Mouse (Mus musculus): ENCODE results near the gene Dynlrb2.

The Dynlrb2 gene

GRCm38 (mm10) chr8:116504477-116505120 lies at the start of gene Dynlrb2:
Gene Dynlrb2, plus strand, starts transcription at chr8:116504974.
- peak; percentile 87 for DNase-seq (ENCODE audit: low spot score)

DNA sequence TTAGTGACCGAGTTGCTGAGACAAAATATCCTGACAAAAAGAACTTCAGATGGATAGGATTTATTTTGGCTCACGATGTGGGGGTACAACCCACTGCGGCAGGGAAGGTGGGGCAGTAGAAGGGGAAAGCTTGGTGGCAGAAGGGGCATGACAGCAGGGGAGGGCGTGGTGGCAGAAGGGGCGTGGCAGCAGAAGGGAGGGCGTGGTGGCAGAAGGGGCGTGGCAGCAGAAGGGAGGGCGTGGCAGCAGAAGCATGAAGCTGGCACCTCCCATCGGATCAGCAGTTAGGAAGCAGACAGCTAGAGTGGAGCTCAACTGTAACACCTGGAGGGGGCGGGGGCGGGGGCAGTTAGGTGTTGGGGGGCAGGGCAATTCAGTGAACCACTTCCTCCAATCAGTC lies 46.2 kb upstream of the Dynlrb2 start:
- DNase-seq (ENCODE audit: low spot score): no peak

DNA sequence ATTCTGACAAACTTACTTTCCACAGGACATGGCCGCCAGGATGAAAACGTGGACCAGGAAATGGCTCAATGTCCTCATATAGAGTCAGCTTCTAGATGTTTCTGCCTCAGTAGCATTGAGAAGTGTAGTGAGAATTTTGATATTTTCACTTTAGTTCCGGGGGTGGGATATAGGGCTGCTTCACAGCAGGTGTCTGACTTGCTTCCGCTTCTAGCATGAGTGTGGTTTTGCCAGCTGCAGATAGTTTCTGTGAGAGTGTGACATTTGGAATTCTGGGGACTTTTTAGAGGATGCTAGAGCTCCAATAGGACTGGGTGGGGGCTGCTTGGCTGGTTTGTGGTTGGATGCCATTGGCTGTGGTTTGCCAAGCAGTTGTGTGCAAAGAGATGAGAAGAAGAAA lies 43.3 kb upstream of the Dynlrb2 start:
- DNase-seq (ENCODE audit: low spot score): no peak

DNA sequence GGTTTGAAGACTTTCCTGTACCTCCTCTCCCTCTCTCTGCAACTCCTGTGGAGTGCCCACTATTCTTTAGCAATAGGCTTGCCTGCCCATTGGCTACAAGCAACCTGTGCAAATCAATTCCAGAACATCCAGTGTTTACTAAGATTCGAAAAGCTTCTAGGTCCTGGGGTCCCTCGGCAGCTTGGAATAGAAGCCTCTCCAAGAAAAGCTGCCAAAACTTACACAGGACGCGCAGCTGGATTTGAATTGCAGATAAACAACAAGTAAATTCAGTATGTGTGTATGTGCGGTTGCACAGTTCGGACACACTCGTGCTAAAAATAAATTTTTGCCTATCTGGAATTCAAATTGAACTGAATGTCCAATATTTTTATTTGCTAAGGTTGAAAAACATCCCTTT lies 38.2 kb upstream of the Dynlrb2 start:
- DNase-seq (ENCODE audit: low spot score): no peak

GRCm38 (mm10) chr8:116467027-116467426 lies 37.7 kb upstream of the Dynlrb2 start:
- no peak for DNase-seq (ENCODE audit: low spot score)

- no peak for DNase-seq (ENCODE audit: low spot score)
Measured at GRCm38 (mm10) chr8:116477941-116478340, 26.8 kb upstream of the Dynlrb2 start.

DNA sequence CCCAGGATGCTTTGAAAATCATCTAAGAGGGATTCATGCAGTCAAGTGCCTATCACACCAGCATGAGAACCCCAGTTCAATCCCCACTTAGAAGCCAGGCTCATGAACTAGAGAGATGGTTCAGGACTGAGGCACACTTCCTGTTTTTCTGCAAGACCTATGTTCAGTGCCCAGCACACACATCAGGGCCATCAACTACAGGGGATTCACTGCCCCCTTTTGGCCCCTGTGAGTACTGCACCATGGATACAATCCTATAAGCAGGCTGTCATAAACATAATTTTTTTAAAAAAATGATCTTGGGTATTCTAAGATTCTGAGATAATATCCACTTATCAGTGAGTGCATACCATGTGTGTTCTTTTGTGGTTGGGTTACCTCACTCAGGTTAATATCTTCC lies 26.1 kb upstream of the Dynlrb2 start:
- DNase-seq (ENCODE audit: low spot score): no peak

- peak; percentile 27 for DNase-seq (ENCODE audit: low spot score)
Measured at GRCm38 (mm10) chr8:116480894-116481293, 23.9 kb upstream of the Dynlrb2 start.

- DNase-seq (ENCODE audit: low spot score): no peak
Measured at GRCm38 (mm10) chr8:116482738-116483137, 22.0 kb upstream of the Dynlrb2 start.

DNA sequence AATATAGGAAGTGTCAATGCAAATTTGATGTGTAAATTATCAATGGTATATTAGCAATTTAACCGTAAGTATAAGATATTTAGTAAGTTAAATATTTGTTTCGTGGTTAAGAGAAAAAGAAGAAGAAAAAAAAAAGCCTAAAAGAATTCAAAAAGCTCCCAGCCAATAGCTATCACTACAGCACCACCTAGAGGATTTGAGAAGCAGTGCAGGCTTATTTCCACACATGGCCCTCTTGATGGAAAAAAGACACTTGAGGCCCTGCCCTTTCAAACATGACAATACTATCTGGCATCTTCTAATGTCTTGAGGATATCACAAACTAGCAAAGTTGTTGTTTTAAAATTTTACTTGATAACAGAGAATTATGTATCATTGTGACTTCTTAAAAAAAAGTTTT lies 20.7 kb upstream of the Dynlrb2 start:
- no peak for DNase-seq (ENCODE audit: low spot score)

DNA sequence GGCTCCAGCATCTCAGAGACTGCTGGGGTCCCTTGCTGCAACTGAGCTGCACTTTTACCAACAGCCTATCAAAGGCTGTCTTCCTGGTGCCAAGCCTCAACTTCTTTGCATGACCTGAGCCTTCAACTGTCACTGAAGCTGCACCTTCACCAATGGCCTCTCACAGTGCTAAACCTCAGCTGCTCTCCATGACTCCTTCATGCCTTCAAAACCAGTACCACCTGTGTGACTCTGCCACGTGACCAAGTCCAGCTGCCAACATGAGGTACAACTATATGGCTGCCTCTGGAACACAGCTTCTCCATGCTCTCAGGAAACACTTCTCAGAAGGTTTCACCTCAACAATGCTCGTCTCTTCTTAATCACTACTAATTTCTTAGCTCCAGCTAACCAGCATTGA lies 16.2 kb upstream of the Dynlrb2 start:
- no peak for DNase-seq (ENCODE audit: low spot score)

DNA sequence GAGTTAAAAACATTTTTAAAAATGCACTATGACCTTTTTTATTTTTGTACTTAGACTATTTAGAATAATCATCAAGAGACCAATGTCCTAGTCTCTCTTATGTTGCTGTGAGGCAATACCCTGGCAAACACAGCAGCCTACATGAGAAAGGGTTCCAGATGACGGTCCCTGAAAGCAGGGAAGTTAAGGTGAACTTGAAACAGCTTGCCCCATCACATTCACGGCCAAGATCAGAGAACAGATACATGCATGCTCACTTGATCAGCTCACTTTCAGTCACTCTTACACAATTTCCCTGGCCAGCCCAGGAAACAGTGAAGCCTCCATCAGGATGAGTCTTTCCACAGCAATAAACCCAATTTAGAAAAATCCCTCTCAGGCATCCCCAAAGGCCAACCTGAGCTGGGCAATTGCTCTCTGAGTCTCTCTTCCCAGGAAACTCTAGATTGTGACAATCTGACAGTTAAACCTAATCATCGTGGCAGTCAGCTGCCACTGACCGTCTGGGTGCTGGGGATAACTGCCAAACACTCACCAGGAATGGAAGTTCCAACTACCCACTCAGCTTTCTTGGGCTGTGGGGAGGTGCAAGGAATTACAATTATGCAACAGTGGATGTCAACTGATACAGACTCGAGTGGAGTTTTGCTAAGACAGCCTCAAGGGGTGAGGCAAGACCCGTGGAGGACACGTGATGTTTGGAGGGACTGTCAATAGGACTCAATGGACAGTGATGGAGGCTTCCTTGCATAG lies 4.5 kb upstream of the Dynlrb2 start:
- DNase-seq (ENCODE audit: low spot score): no peak

- DNase-seq (ENCODE audit: low spot score): no peak
Measured at GRCm38 (mm10) chr8:116508721-116509120, 3.9 kb downstream of the Dynlrb2 start.

- DNase-seq (ENCODE audit: low spot score): no peak
Measured at GRCm38 (mm10) chr8:116509247-116509646, 4.5 kb downstream of the Dynlrb2 start.

- DNase-seq (ENCODE audit: low spot score): no peak
Measured at GRCm38 (mm10) chr8:116519676-116520075, 14.9 kb downstream of the Dynlrb2 start.

DNA sequence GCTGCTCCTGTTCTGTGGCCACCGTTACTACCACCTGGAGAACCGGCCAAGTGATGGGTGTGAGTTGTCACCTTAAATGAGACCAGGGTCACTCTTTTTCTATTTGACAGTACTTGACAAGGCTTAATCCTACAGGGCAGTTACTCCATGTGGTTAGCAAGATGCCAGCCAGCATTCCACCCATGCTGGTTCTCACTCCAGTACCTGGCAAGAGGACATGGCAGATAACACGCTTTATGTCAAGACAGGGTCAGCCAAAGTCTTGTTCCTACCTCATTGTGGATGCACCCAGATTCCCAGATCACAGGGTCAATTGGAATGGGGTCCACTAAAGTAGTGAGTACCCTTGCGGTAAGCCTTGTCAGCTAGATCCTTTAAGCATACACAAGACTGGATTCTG lies 16.4 kb downstream of the Dynlrb2 start:
- DNase-seq (ENCODE audit: low spot score): no peak

DNA sequence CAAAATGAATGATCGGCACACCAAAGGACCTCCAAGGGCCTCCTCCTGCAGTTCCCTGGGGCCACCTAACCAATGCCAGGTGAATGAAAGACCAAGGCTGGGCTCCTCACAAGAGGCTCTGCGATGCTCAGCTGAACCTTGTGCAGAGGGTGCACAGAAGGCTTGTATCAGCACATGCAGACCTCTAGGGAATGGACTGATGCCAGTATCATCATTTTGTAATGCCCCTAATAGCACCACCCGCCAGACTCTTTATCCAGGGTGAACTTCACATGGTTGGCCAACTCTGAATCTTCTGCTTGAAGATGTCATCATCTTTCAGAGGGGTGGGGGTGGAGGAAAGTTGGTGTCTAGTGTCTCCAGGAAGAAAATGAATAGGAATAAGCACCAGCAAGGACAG lies 16.9 kb downstream of the Dynlrb2 start:
- DNase-seq (ENCODE audit: low spot score): no peak

- DNase-seq (ENCODE audit: low spot score): no peak
Measured at GRCm38 (mm10) chr8:116522104-116522767, 17.5 kb downstream of the Dynlrb2 start.

GRCm38 (mm10) chr8:116524915-116525314 lies 20.1 kb downstream of the Dynlrb2 start:
- no peak for DNase-seq (ENCODE audit: low spot score)

DNA sequence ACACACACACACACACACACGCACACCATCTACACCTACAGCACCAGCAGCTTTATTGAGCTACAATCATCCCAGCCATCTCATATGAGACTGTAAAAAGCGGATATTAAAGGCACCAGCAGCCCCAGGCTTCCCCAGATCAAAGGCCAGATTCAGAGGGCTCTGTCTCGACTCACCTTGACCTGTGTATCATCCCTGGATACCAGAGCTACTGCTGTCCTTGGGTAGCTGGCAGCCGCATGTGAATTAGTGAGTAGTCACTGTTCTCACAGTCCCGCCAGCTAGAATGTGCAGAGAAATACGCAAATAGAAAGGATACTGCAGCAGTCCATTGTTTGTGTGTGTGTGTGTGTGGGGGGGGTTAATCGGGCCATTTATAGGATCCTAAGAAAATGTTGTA lies 24.0 kb downstream of the Dynlrb2 start:
- DNase-seq (ENCODE audit: low spot score): no peak

DNA sequence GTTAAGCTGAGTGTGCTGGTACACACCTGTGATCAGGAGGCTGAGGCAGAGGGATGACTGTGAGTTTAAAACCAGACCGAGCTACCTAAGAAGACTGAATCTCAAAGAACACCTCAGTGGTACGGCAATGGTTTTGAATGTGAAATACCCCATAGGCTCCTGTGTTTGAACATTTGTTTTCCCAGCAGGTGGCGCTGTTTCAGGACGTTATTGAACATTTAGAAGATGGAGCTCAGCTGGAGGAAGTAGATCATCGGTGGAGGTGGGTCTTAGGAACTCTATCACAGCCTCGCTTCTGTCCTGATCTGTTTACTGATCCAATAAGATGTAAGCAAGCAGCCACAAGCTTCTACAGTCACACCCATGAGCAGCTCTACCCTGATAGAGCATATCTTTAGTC lies 28.3 kb downstream of the Dynlrb2 start:
- DNase-seq (ENCODE audit: low spot score): no peak

DNA sequence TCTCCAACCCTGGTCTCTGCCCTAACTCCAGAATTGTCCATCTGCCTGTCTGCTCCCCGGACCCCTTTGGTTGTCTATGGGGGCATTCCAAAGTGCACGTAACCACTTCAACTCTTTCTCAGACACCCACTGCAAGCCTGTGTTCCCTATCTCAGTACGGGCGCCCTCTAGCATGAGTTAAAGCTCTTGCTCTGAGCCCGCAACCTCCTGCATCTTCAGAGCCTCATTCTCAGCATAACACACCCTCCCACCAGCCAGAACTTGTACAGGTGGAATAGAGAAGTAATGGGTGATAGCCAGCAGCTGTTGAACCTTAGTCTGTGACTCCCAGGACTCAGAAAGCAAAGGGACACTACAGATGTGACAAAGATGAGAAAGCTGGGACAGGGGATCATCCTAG lies 32.0 kb downstream of the Dynlrb2 start:
- DNase-seq (ENCODE audit: low spot score): no peak

- DNase-seq (ENCODE audit: low spot score): no peak
Measured at GRCm38 (mm10) chr8:116538763-116539162, 34.0 kb downstream of the Dynlrb2 start.
